Mouse (Mus musculus) cortical plate, adult 2 months (tissue): ENCODE results near the gene Lrsam1.

Experiments
- CTCF ChIP-seq: fragments of 200-500 bp; IDR thresholded peaks from 2 replicates; pipeline ENCODE4 v1.5.1; 2011; ENCODE audit warnings: mild to moderate bottlenecking, control low read depth, low read length; ENCODE audit not compliant: insufficient read depth; ENCODE audit errors: extremely low read depth
- POLR2A ChIP-seq: fragments of 200-500 bp; IDR thresholded peaks from 2 replicates; pipeline ENCODE4 v1.6.1; 2011; ENCODE audit warnings: mild to moderate bottlenecking, low read length, control low read depth; ENCODE audit not compliant: insufficient read depth; ENCODE audit errors: extremely low read depth

DNA sequence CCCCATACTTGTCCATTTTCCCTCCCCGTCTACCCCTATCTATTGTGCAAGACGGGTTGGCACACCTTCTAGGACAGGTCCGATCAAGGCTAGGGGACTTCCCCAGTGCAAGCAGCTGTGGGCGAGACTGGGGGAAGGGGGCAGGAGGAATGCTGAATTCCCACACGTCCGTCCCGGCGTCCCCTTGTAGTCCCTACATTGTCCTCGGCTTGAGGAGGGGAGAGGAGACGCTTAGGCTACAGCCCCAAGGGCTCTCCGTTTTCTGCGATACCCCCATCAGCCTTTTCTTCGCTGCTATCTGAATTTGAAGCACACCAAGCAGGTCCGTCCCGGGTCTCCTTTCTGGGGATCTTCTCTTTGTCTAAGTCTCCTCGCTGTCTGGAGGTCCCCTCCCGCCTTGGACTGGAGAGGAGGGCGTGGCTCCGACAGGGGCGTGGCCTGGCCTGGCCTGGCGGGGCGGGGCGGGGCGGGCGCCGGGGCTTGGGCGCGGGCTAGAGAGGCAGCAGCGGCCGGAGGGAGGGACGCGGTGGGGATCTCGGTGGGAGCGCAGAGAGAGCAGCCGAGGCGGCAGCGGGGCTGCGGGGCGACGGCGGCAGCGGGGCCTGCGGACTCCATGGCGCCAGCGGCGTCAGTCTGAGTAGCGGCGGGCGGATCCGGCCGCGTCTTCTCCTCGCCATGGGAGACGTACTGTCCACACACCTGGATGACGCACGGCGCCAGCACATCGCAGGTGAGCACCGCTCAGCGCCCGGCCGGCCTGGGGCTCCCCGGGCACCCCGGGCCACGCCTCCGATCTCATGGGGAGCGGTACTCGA, 85.5 kb downstream of the Lrsam1 start, which contains the start of gene Fam129b:
- no peak for TF ChIP-seq POLR2A
- no peak for TF ChIP-seq CTCF
